8 mouse cellular contexts compared by ENCODE assay signal in the genomic region with DNA sequence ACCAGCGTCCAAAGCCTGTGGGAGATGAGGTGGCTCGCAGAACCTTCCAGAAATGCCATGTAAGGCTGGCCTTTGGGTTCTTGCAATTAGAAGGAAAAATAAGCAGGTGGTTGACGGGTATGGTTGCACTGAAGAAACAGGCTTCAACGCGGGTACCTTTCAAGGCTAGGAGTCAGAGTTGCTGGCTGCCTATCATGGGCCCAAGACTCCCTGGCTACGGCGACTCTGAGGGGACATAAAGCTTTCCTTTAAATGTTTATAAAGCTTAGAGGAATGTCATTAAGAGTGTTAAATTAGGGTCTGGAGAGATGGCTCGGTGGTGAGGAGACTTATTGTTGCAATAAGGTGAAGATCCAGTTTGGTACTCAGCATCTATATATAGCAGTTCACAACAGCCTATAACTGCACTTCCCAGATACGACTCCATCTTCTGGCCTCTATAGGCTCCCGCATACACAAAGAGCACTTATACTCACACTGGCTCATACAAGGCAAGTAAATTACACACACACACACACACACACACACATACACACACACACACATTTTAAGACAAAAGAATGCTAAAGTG. TPM values are rescaled to one million over a fixed set of nuclear protein-coding genes. Genes with fewer than 3 reads are reported as not detected.
DNase-seq lines count a peak whose midpoint lies in the region; ATAC-seq and TF ChIP-seq lines count a peak whose summit lies in the region.

No protein-coding gene starts in this region.

- H3K9ac ChIP-seq in ES-E14 (ENCODE audit: insufficient read depth, low read depth, low read length, poor library complexity, severe bottlenecking): peak overlapping the region; percentile 57; the same call in 1 of the 2 replicates
- H3K9ac ChIP-seq in forebrain, embryonic 12.5 days: no peak overlapping the region
- no peak overlapping the region for H3K9ac ChIP-seq in liver, embryonic 14.5 days (replicated peaks)

- peaks cover 19% of the 10 kb centered on the region for H3K27me3 ChIP-seq in forebrain, embryonic 12.5 days
- no peaks in the 10 kb centered on the region for H3K27me3 ChIP-seq in liver, embryonic 14.5 days (ENCODE audit: control insufficient read depth, insufficient read depth, low read length)

- H3K4me2 ChIP-seq in forebrain, embryonic 12.5 days: peak overlapping the region; percentile 54
- peak overlapping the region; percentile 48 for H3K4me2 ChIP-seq in liver, embryonic 14.5 days (ENCODE audit: low read depth)

- H3K9me3 ChIP-seq in ES-E14 (ENCODE audit: control insufficient read depth, insufficient read depth, low read depth, low read length): no peaks in the 10 kb centered on the region
- H3K9me3 ChIP-seq in forebrain, embryonic 12.5 days: no peaks in the 10 kb centered on the region
- H3K9me3 ChIP-seq in liver, embryonic 14.5 days (ENCODE audit: control insufficient read depth, low read length): no peaks in the 10 kb centered on the region

- 38% methylated on average over 10 of the region's 10 CpGs for WGBS in forebrain, embryonic 12.5 days
- WGBS in liver, embryonic 14.5 days (ENCODE audit: insufficient replicate concordance): 31% methylated on average over 10 of the region's 10 CpGs

- DNase-seq in kidney, adult 11 months: peak; percentile 7
- no peak for DNase-seq in kidney, adult 18-20 months
- DNase-seq in ES-E14 (ENCODE audit: low read depth, low spot score): no peak
- no peak for DNase-seq in liver, embryonic 14.5 days (ENCODE audit: low read depth in 3 of 3, low spot score in 3 of 3)
- no peak for DNase-seq in natural killer cell, adult 2 months (ENCODE audit: low spot score in 2 of 2)
- no peak for DNase-seq in layer of hippocampus, postnatal 10 days (ENCODE audit: low spot score in 2 of 2)

- H3K27ac ChIP-seq in ES-E14 (ENCODE audit: insufficient read depth, low read depth, low read length, poor library complexity, severe bottlenecking): no peak overlapping the region
- H3K27ac ChIP-seq in forebrain, embryonic 12.5 days: no peak overlapping the region
- H3K27ac ChIP-seq in liver, embryonic 14.5 days: no peak overlapping the region

- TF ChIP-seq EP300 in liver, embryonic 14.5 days (IDR thresholded peaks at IDR 0.05; ENCODE audit: low read depth): no peak

- peak overlapping the region; percentile 14 to 59; a peak in 2 of 4 replicates for H3K4me3 ChIP-seq in ES-E14 (ENCODE audit: insufficient read depth in 1 of 2, low read depth in 1 of 2, low read length in 2 of 2, poor library complexity in 1 of 2, severe bottlenecking in 1 of 2)
- peak overlapping the region; percentile 29 for H3K4me3 ChIP-seq in forebrain, embryonic 12.5 days (replicated peaks)
- peak overlapping the region; percentile 16 to 44; a peak in 3 of 4 replicates for H3K4me3 ChIP-seq in liver, embryonic 14.5 days (ENCODE audit: insufficient read depth in 1 of 2, low read depth in 2 of 2, low read length in 2 of 2)

- H3K4me1 ChIP-seq in ES-E14 (ENCODE audit: control insufficient read depth in 2 of 2, insufficient read depth in 2 of 2, low read length in 2 of 2, poor library complexity in 1 of 2): no peaks in the 10 kb centered on the region
- H3K4me1 ChIP-seq in forebrain, embryonic 12.5 days: no peaks in the 10 kb centered on the region; the same call in 1 of the 2 replicates
- no peaks in the 10 kb centered on the region for H3K4me1 ChIP-seq in liver, embryonic 14.5 days (replicated peaks; ENCODE audit: control insufficient read depth in 2 of 2, insufficient read depth in 2 of 2, low read length in 1 of 2)

- no peak for TF ChIP-seq CTCF in liver, embryonic 14.5 days (IDR thresholded peaks at IDR 0.05; ENCODE audit: low read depth)

- H3K36me3 ChIP-seq in ES-E14 (ENCODE audit: control insufficient read depth, insufficient read depth, low read length, poor library complexity, severe bottlenecking): no peaks in the 10 kb centered on the region
- H3K36me3 ChIP-seq in forebrain, embryonic 12.5 days (replicated peaks): no peaks in the 10 kb centered on the region
- H3K36me3 ChIP-seq in liver, embryonic 14.5 days (replicated peaks; ENCODE audit: control insufficient read depth, insufficient read depth, low read depth): no peaks in the 10 kb centered on the region

- in situ Hi-C loops in ES-E14 (cut with MboI; ENCODE audit: low sequenced_read_pairs in 2 of 2, unreplicated experiment in 2 of 2): no loop called here

- peak; percentile 59; the same call in 1 of the 2 replicates for ATAC-seq in forebrain, embryonic 12.5 days (ENCODE audit: low FRiP score)
- ATAC-seq in liver, embryonic 14.5 days (ENCODE audit: insufficient read depth): no peak
- no peak for ATAC-seq in activated CD4-positive, CD25-positive, alpha-beta regulatory T cell, adult 4 months

TF ChIP-seq in ES-E14, 5 proteins besides CTCF, POLR2A, EP300 and RAD21:
- TF ChIP-seq MAFK (IDR thresholded peaks at IDR 0.05; ENCODE audit: insufficient read depth, low read depth, low read length) (no peak), CHD2 (IDR thresholded peaks at IDR 0.05; ENCODE audit: low read depth, low read length) (no peak), ZC3H11A (IDR thresholded peaks at IDR 0.05; ENCODE audit: borderline replicate concordance, low read depth, low read length) (no peak)
TF ChIP-seq in ES-E14: peak in this region for 0.

RNA-seq across cellular contexts. Expression of a gene that starts 21.9 kb away (rescaled TPM):
- not detected in 2 replicates for total RNA-seq in ES-E14 (2012; rRNA removed)
- polyA plus RNA-seq in forebrain, embryonic 12.5 days (2016; fragmentation: Nextera tagmentation; extraction: Ambion mirVana): not detected in 2 replicates
- polyA plus RNA-seq in liver, embryonic 14.5 days (2012; rRNA removed): not detected in 2 replicates
- not detected in 2 replicates for polyA plus RNA-seq in liver, embryonic 14.5 days (2014; fragmentation: Nextera tagmentation; extraction: Ambion mirVana)
- 1 to 10 TPM in 1 of 2 experiments, under 1 TPM in 1; 0.56 to 1.0 TPM for total RNA-seq in layer of hippocampus, postnatal 10 days (2021)
- polyA plus RNA-seq in activated CD4-positive, CD25-positive, alpha-beta regulatory T cell, adult 4 months (2017; shearing (Covaris generic)): not detected
